Mouse (Mus musculus): ENCODE measurements around the gene Plcg2. TPM values are rescaled to one million over a fixed set of nuclear protein-coding genes. Genes with fewer than 3 reads are reported as not detected.

The Plcg2 gene
- polyA plus RNA-seq, 1 experiment from 2014 or later: 5.0 TPM

DNA sequence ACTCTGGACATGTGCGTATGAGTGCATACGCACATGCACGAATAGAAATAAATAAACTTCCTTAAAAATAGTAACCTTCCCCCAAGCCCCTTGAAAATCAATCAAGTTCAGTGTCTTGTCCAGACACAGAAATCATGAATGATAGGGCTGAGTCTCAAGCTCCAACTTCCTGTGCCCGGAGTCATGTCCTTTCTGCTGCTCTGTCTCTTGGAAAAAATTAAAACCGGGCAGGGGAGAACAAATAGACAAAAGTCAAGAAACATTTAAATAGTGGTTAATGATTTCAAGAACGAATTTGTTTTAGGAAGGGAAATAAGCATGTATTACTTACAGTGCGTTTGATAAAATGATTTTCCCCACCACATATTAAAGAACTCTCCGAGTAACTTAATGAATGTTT is 178.9 kb downstream of the Plcg2 start:
- no peak overlapping the region for H3K9ac ChIP-seq (ENCODE audit: low read length)
- H3K9me3 ChIP-seq (ENCODE audit: control insufficient read depth, low read length): no peaks in the 10 kb centered on the region
- no peak overlapping the region for H3K4me3 ChIP-seq (ENCODE audit: control insufficient read depth in 1 of 2, insufficient read depth in 1 of 2, low read depth in 1 of 2, low read length in 2 of 2)
- no peaks in the 10 kb centered on the region for H3K36me3 ChIP-seq (ENCODE audit: control insufficient read depth, insufficient read depth, low read length)
- WGBS: 76% methylated on average over 8 of the region's 8 CpGs
- no peak for ATAC-seq (ENCODE audit: insufficient number of reproducible peaks, insufficient read depth, low FRiP score, low read depth)
- peaks cover 0 to 2% of the 10 kb centered on the region in 2 experiments; a peak in 1 of 4 replicates for H3K4me1 ChIP-seq (ENCODE audit: control insufficient read depth in 2 of 2, insufficient read depth in 2 of 2, low read length in 2 of 2)
- H3K27ac ChIP-seq (replicated peaks in 1 of 2; ENCODE audit: control insufficient read depth in 1 of 2, insufficient read depth in 1 of 2, low read depth in 2 of 2, low read length in 2 of 2): no peak overlapping the region
- H3K27me3 ChIP-seq (ENCODE audit: control insufficient read depth, insufficient read depth, low read length): no peaks in the 10 kb centered on the region
- H3K4me2 ChIP-seq (ENCODE audit: low read length): no peak overlapping the region

DNA sequence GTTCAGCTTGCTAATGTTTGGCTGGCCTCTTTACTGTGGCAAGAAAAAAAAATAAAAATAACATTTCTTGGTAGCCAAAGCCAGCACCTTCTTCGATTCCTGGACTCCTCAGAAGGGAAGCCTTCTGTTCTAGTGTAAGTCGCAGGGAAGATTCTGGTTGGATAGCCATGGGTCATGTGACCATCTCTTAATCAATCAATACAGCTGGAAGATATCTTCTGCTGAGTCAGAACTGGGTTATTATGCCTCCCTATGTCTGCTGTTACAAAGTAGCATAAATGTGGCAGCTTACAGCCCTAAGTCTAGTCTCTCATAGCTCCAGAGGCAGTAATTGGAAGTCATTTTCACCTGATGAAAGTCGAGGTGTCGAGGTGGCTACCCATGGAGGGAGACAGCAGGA is 180.6 kb downstream of the Plcg2 start:
- WGBS: 64% methylated on average over 4 of the region's 4 CpGs

DNA sequence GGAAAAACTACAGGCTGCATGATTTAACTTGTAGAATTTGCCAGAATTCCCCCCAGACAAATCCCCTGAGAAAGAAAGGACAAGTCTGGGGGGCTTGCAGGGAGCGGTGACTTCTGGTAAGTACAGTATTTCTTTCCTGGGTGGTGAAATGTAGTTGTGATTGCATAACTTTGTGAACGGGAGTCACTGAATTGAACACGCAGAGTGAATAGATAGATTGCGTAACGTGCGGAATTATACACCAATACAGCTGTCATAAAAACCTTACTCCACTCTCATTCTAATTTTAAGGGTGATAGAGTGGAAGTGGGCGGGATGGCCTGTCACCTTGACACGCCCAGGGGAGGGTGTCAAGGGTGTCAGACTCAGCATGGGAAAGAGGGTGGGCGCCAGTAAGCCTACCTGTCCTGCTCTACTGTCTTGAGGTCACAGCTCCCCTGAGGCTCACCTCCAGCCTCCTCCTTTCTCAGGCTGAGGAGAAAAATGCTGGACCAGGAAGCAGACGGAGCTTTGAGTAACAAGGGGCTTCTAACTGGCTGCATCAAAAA is 185.9 kb downstream of the Plcg2 start:
- Histone ChIP-seq H3K4me2 (ENCODE audit: low read length) (no peak overlapping the region), H3K4me1 (ENCODE audit: control insufficient read depth in 2 of 2, insufficient read depth in 2 of 2, low read length in 2 of 2) (no peaks in the 10 kb centered on the region; a peak in 1 of 4 replicates), H3K27me3 (ENCODE audit: control insufficient read depth, insufficient read depth, low read length) (no peaks in the 10 kb centered on the region), H3K36me3 (ENCODE audit: control insufficient read depth, insufficient read depth, low read length) (no peaks in the 10 kb centered on the region), H3K9me3 (ENCODE audit: control insufficient read depth, low read length) (no peaks in the 10 kb centered on the region), H3K4me3 (ENCODE audit: control insufficient read depth in 1 of 2, insufficient read depth in 1 of 2, low read depth in 1 of 2, low read length in 2 of 2) (no peak overlapping the region), H3K9ac (ENCODE audit: low read length) (no peak overlapping the region), H3K27ac (replicated peaks in 1 of 2; ENCODE audit: control insufficient read depth in 1 of 2, insufficient read depth in 1 of 2, low read depth in 2 of 2, low read length in 2 of 2) (no peak overlapping the region)
- WGBS: 78% methylated on average over 10 of the region's 10 CpGs
- ATAC-seq (ENCODE audit: insufficient number of reproducible peaks, insufficient read depth, low FRiP score, low read depth): no peak

More for the DNA sequence above, 180.6 kb downstream of the Plcg2 start:
- H3K4me2 ChIP-seq (ENCODE audit: low read length): no peak overlapping the region
- no peaks in the 10 kb centered on the region for H3K36me3 ChIP-seq (ENCODE audit: control insufficient read depth, insufficient read depth, low read length)
- H3K27me3 ChIP-seq (ENCODE audit: control insufficient read depth, insufficient read depth, low read length): no peaks in the 10 kb centered on the region
- H3K27ac ChIP-seq (replicated peaks in 1 of 2; ENCODE audit: control insufficient read depth in 1 of 2, insufficient read depth in 1 of 2, low read depth in 2 of 2, low read length in 2 of 2): no peak overlapping the region
- H3K4me1 ChIP-seq (ENCODE audit: control insufficient read depth in 2 of 2, insufficient read depth in 2 of 2, low read length in 2 of 2): 0 out of 4 replicates have a peak, but pooled peaks cover 0 to 2% of the 10 kb centered on the region in 2 experiments
- ATAC-seq (ENCODE audit: insufficient number of reproducible peaks, insufficient read depth, low FRiP score, low read depth): no peak
- no peaks in the 10 kb centered on the region for H3K9me3 ChIP-seq (ENCODE audit: control insufficient read depth, low read length)
- no peak overlapping the region for H3K9ac ChIP-seq (ENCODE audit: low read length)
- H3K4me3 ChIP-seq (ENCODE audit: control insufficient read depth in 1 of 2, insufficient read depth in 1 of 2, low read depth in 1 of 2, low read length in 2 of 2): no peak overlapping the region

DNA sequence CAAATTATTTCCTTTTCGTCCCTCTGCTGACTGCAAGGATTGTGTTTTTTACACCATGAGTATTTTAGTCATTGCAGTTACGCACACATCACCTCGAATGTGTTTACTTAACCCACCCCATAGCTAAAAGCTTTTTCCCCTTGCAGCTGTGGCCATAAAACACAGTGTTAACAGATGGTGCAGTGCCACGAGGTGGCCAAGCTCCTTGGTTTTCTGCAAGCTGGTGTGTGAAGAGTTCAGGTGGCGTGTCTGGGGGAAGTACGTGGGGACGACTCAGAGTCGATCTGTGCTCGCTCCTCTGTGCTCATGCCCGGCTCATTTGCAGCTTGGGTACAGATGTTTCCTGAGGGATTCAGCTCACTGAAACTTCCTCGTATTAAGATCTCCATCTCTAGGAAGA is 186.4 kb downstream of the Plcg2 start:
- 64% methylated on average over 11 of the region's 11 CpGs for WGBS
- no peaks in the 10 kb centered on the region; a peak in 1 of 4 replicates for H3K4me1 ChIP-seq (ENCODE audit: control insufficient read depth in 2 of 2, insufficient read depth in 2 of 2, low read length in 2 of 2)
- H3K9ac ChIP-seq (ENCODE audit: low read length): no peak overlapping the region
- H3K4me3 ChIP-seq (ENCODE audit: control insufficient read depth in 1 of 2, insufficient read depth in 1 of 2, low read depth in 1 of 2, low read length in 2 of 2): no peak overlapping the region
- ATAC-seq (ENCODE audit: insufficient number of reproducible peaks, insufficient read depth, low FRiP score, low read depth): no peak
- no peak overlapping the region for H3K4me2 ChIP-seq (ENCODE audit: low read length)
- H3K27me3 ChIP-seq (ENCODE audit: control insufficient read depth, insufficient read depth, low read length): no peaks in the 10 kb centered on the region
- H3K27ac ChIP-seq (replicated peaks in 1 of 2; ENCODE audit: control insufficient read depth in 1 of 2, insufficient read depth in 1 of 2, low read depth in 2 of 2, low read length in 2 of 2): no peak overlapping the region
- no peaks in the 10 kb centered on the region for H3K9me3 ChIP-seq (ENCODE audit: control insufficient read depth, low read length)
- H3K36me3 ChIP-seq (ENCODE audit: control insufficient read depth, insufficient read depth, low read length): no peaks in the 10 kb centered on the region

Small RNA genes within 50 kb of the gene (microRNA-seq; reads per million reads assigned to microRNA genes)
- gene Gm27361 (not detected), gene Mir7077 (not detected), gene Mir7078 (not detected)

Other genes with a start within 250 kb of the Plcg2 start
- gene Cmip, start 241.2 kb upstream of the Plcg2 start, polyA plus RNA-seq (2014; fragmentation: Nextera tagmentation; extraction: Ambion mirVana): 13.0 and 13.3 TPM in 2 replicates
- gene Sdr42e1, start 175.4 kb downstream of the Plcg2 start, polyA plus RNA-seq (2014; fragmentation: Nextera tagmentation; extraction: Ambion mirVana): 0.46 and 0.55 TPM in 2 replicates
- not detected in 2 replicates for gene Hsd17b2, start 203.6 kb downstream of the Plcg2 start, polyA plus RNA-seq (2014; fragmentation: Nextera tagmentation; extraction: Ambion mirVana)

Data from heart, embryonic 14.5 days (tissue).